Mouse (Mus musculus) embryonic facial prominence, embryonic 15.5 days (tissue): ENCODE measurements around the gene 4930595D18Rik. TPM values are rescaled to one million over a fixed set of nuclear protein-coding genes. Genes with fewer than 3 reads are reported as not detected.

Experiments
- ATAC-seq: fragments of 200-750 bp; cut with Nextera tagmentation; 2 replicates; pipeline ENCODE4 v1.8.0; 2017; ENCODE audit warnings: low read depth, moderate TSS enrichment; ENCODE audit not compliant: insufficient number of reproducible peaks, low FRiP score, low TSS enrichment
- H3K27ac ChIP-seq: fragments of 300-500 bp; sonication (generic); replicated peaks from 2 replicates; pipeline ENCODE4 v1.5.1; 2015; ENCODE audit warnings: mild to moderate bottlenecking, inconsistent platforms
- H3K27me3 ChIP-seq: fragments of 300-500 bp; sonication (generic); 2 replicates; pipeline ENCODE4 v1.6.1; 2015; ENCODE audit warnings: inconsistent platforms
- H3K36me3 ChIP-seq: fragments of 300-500 bp; sonication (generic); 2 replicates; pipeline ENCODE4 v1.6.1; 2015; ENCODE audit warnings: mild to moderate bottlenecking, inconsistent platforms
- H3K4me1 ChIP-seq: fragments of 300-500 bp; sonication (generic); 2 replicates; pipeline ENCODE4 v1.6.1; 2015; ENCODE audit warnings: inconsistent platforms
- H3K4me2 ChIP-seq: fragments of 300-500 bp; sonication (generic); replicated peaks from 2 replicates; pipeline ENCODE4 v1.6.1; 2015; ENCODE audit warnings: mild to moderate bottlenecking, inconsistent platforms
- H3K4me3 ChIP-seq: fragments of 300-500 bp; sonication (generic); replicated peaks from 2 replicates; pipeline ENCODE4 v1.5.1; 2015; ENCODE audit warnings: mild to moderate bottlenecking, inconsistent platforms
- H3K9ac ChIP-seq: fragments of 300-500 bp; sonication (generic); 2 replicates; pipeline ENCODE4 v1.6.1; 2015; ENCODE audit warnings: inconsistent platforms
- H3K9me3 ChIP-seq: fragments of 300-500 bp; sonication (generic); replicated peaks from 2 replicates; pipeline ENCODE4 v1.6.1; 2016; ENCODE audit warnings: inconsistent platforms
- WGBS: fragments of 180-500 bp; shearing (Covaris S2); methylation state at CpG from one replicate; pipeline ENCODE4 v1.1.7; 2015; 5-methylcytosine and 5-hydroxymethylcytosine counted together
- polyA plus RNA-seq: library from polyadenylated mRNA; unstranded; fragments of >200 nt; fragmentation: Nextera tagmentation; extraction: Ambion mirVana; gene quantifications from 2 replicates; pipeline ENCODE4 v1.2.1, GENCODE M21; 2015

Gene 4930595D18Rik
- polyA plus RNA-seq, 1 experiment from 2014 or later, result not detected

DNA sequence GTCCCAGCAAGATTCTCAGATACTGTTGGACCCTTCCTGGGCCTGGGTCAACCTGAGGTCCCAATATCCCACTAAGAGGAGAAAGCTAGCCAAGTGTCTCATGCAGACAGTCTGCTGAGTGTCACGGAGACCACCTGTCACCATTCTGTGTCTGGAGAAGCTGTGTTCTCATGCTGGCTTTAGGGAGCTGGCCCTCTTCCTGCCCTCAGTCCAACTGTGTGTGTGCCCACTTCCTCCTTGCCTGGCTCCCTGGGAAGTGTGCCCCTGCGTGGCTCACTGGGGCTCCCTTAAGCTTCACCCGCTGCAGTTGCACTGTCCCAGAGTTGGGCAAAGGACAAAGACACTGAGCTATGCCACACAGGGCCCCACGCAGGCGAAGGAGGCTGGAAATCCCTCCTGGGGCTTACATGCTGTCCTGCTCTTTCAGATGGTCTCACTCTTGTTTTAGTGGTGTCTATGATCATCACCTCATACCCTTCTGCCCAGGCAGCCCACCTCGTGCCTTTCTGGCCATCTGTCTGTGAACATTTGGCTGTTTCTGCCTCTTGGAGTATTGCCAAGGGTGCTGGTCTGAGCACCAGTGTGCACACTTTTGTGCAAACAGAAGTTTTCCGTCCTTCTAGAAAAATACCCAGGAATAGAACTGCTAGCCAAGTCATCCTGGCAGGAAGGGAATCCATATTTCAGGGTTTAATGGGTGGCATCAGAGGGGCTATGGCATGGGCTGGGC is 31.1 kb downstream of the 4930595D18Rik start:
- H3K36me3 ChIP-seq, result no peaks in the 10 kb centered on the region
- no peak overlapping the region for H3K4me2 ChIP-seq
- no peak for ATAC-seq
- no peak overlapping the region for H3K4me3 ChIP-seq
- H3K9me3 ChIP-seq, result no peaks in the 10 kb centered on the region
- H3K27ac ChIP-seq, result no peak overlapping the region
- H3K9ac ChIP-seq, result no peak overlapping the region
- H3K4me1 ChIP-seq, result peaks cover 12% of the 10 kb centered on the region; the same call in 1 of the 2 replicates
- no peaks in the 10 kb centered on the region for H3K27me3 ChIP-seq
- WGBS, result 74% methylated on average over 7 of the region's 7 CpGs

DNA sequence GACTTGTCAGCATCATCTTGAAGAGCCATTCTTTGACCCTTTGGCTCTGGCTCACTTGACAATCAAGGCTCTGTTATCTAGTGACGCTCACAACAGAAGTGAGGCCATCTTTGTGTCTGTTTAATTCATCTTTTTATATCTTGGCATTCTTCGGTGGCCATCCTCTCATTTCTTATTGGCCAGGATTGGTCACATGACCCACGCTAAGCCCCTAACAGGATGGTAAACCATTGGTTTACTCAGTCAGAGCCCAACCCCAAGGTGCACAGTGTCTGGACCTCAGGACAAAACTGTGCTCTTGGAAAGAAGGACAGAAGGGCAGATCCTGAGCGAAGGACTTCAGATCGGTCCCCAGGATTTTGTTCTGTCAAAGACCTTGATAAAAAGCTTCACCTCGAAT is 31.7 kb downstream of the 4930595D18Rik start:
- no peaks in the 10 kb centered on the region for H3K36me3 ChIP-seq

DNA sequence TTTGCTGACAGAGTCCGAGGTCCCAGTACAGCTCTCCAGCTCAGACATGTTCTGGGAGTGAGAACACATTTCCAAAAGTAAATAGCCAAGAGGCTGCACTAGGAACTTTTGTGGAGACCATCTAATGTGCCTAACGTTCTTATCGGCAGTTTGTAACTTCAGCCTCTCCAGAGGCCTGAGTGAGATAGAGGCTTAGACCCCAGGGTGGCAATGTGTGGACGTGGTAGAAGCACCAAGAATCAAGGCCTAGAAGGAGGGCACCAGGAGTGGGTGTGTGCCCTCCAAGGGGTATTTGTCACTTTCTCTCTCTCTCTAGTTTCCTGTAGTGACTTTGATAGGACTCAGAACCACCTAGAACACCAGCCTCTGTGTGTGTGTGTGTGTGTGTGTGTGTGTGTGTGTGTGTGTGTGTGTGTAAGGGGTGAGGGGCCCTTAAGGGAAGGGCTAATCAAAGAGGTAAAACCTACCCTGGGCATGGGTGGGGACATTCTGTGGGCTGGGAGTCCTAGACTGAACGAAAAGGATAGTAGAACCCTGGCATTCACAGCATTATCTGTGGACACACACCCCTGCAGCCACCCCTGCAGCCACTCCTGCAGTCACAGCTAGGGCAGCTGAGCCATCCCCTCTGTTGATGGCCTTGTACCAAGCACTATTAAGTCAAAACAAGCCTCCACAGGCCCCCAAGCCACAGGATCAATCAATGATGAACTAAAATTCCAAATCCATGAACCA is 32.7 kb downstream of the 4930595D18Rik start:
- Histone ChIP-seq H3K27me3 (no peaks in the 10 kb centered on the region), H3K4me1 (peaks cover 12% of the 10 kb centered on the region; the same call in 1 of the 2 replicates), H3K4me3 (no peak overlapping the region), H3K36me3 (no peaks in the 10 kb centered on the region), H3K4me2 (no peak overlapping the region), H3K27ac (no peak overlapping the region), H3K9ac (no peak overlapping the region), H3K9me3 (no peaks in the 10 kb centered on the region)
- ATAC-seq, result no peak
- whole genome bisulfite sequencing, result 81% methylated on average over 5 of the region's 5 CpGs

More for the DNA sequence above, 31.7 kb downstream of the 4930595D18Rik start:
- no peak overlapping the region for H3K4me2 ChIP-seq
- H3K27ac ChIP-seq, result no peak overlapping the region
- H3K9ac ChIP-seq, result no peak overlapping the region
- WGBS, result 81% methylated on average over 6 of the region's 6 CpGs
- no peak for ATAC-seq
- peaks cover 12% of the 10 kb centered on the region; the same call in 1 of the 2 replicates for H3K4me1 ChIP-seq
- H3K9me3 ChIP-seq, result no peaks in the 10 kb centered on the region
- H3K4me3 ChIP-seq, result no peak overlapping the region
- H3K27me3 ChIP-seq, result no peaks in the 10 kb centered on the region

DNA sequence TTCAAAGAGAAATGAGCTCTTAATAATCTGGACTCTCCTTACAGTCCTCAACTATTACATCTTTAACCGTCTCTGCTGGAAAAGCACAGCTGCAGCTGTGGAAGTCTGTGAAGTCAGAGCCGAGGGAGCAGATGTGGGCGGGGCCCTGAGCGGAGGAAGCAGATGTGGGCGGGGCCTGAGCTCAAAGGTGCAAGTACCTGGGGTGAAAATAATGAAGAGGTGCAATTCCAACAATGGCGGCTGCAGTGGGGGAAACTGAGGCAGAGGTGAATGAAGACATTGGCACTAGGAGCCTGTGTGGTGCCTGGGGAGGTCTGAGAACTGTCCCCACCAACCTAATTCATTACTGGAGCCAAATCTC is 34.1 kb downstream of the 4930595D18Rik start:
- H3K4me2 ChIP-seq, result no peak overlapping the region
- 13% methylated on average over 6 of the region's 6 CpGs for WGBS
- H3K9me3 ChIP-seq, result no peaks in the 10 kb centered on the region
- no peaks in the 10 kb centered on the region for H3K27me3 ChIP-seq
- H3K9ac ChIP-seq, result no peak overlapping the region
- H3K4me1 ChIP-seq, result peaks cover 16% of the 10 kb centered on the region
- H3K4me3 ChIP-seq, result no peak overlapping the region
- no peak for ATAC-seq
- H3K36me3 ChIP-seq, result no peaks in the 10 kb centered on the region
- H3K27ac ChIP-seq, result no peak overlapping the region

DNA sequence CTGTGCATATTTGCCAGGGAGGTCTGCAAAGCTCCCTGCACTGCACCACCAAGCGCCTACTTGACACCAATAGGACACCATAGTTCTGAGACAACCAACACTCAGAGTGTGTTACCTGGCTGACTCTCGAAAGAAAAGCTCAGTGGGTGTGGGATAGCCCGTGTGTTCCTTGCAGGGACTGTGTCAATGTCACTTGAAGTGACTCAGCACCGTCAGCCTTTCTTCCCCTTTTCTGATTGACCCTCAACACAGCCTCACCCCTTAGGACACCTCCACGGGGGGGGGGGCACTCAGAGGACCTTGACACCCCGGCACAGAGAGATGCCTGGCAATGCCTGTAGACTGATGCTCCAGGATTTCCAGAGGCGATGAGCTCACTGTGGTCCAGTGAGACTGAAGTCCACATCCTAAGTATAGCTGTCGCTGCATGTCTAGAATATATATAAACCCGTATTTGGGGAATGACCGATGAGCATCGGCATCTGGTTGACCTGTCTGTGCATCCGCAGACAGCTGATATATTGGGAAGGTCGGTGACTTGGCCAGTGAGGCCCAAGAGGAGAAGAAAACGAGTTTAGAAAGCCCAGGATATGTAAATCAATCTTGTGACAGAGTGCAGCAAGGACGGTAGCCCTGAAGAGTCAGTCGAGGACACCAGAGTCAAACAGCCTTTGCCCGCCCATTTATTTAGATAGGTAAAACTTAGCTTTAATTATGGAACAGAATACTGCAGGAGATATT is 34.6 kb downstream of the 4930595D18Rik start:
- 66% methylated on average over 17 of the region's 17 CpGs for WGBS
- no peak overlapping the region for H3K9ac ChIP-seq
- ATAC-seq, result no peak
- H3K27me3 ChIP-seq, result no peaks in the 10 kb centered on the region
- H3K36me3 ChIP-seq, result no peaks in the 10 kb centered on the region
- H3K4me3 ChIP-seq, result no peak overlapping the region
- H3K4me1 ChIP-seq, result peaks cover 21% of the 10 kb centered on the region
- H3K9me3 ChIP-seq, result no peaks in the 10 kb centered on the region
- no peak overlapping the region for H3K27ac ChIP-seq
- no peak overlapping the region for H3K4me2 ChIP-seq

DNA sequence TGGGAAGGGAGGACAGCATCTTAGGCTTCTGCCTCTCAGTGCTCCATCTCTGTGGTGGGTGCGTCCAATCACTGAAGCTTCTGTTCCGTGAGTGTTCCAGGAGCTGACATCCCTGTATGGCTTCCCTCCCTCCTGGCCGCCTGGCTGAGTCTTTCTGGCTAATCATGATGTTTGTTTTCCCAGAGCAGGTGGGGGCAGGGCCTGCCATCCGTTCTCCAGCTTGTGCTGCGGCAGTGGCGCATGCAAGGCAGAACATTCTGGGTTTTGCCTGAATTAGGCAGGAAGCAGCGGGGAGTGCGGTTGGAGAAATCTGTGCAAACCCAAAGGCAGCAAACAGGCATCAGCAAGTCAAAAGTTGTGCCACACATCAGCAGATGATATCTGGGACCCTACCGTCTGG is 39.0 kb downstream of the 4930595D18Rik start:
- ATAC-seq, result no peak
- H3K27ac ChIP-seq, result no peak overlapping the region
- H3K27me3 ChIP-seq, result no peaks in the 10 kb centered on the region
- 33% methylated on average over 9 of the region's 9 CpGs for WGBS
- no peaks in the 10 kb centered on the region for H3K36me3 ChIP-seq
- no peaks in the 10 kb centered on the region for H3K9me3 ChIP-seq
- no peak overlapping the region for H3K9ac ChIP-seq
- H3K4me1 ChIP-seq, result peaks cover 32% of the 10 kb centered on the region
- H3K4me3 ChIP-seq, result no peak overlapping the region
- no peak overlapping the region for H3K4me2 ChIP-seq

DNA sequence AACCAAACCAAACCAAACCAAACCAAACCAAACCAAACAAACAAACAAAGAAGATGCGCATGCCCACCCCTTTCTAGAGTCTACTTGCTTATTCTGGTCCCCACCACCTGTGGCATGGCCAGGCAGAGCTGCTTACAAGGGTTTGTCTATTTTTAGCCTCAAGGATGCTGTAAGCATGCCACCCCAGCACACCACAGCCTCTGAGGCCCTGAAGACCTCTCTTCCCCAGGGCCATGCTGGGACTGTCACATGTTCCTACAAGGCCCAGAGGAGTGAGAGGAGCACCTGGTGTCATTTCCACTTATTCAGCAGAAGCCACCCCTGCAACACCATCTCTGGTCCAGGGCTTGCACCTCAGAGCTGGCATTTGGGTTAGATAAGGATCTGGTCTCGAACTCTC is 39.7 kb downstream of the 4930595D18Rik start:
- Histone ChIP-seq H3K27me3 (no peaks in the 10 kb centered on the region), H3K9me3 (no peaks in the 10 kb centered on the region), H3K4me2 (no peak overlapping the region), H3K9ac (no peak overlapping the region), H3K36me3 (no peaks in the 10 kb centered on the region), H3K4me3 (no peak overlapping the region), H3K4me1 (peaks cover 27% of the 10 kb centered on the region), H3K27ac (no peak overlapping the region)
- no peak for ATAC-seq
- 89% methylated on average over 2 of the region's 2 CpGs for WGBS

DNA sequence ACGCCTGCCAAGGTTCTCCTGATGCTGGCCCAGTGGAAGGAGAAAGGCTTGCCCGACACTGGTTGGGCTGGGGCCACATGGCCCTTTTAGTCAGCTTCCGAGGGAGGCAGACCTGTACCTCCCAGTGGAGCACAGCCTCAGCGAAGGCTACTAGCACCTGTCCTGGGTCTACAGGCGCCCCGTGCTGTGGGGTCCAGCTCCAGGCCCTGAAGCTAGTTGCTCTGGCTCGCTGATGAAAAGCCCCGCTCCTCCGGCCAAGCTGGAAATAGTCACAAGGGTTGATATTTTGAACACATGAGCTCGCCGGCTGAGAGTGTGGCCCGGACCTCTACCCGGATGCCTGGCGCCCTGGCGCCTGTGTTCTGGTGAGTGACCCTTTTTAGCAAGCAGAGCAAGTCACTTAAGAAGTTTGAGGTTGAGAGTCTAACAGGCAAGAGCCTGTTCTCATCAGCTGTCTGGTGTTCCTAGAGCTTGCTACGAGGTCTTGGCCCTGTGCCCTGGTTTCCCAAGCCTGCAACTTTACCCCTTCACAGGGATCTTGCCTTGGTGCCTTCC is 40.7 kb downstream of the 4930595D18Rik start:
- WGBS, result 65% methylated on average over 16 of the region's 16 CpGs
- Histone ChIP-seq H3K4me2 (0 out of 2 replicates have a peak overlapping the region, but pooled peaks have one; percentile 27), H3K9ac (no peak overlapping the region)

DNA sequence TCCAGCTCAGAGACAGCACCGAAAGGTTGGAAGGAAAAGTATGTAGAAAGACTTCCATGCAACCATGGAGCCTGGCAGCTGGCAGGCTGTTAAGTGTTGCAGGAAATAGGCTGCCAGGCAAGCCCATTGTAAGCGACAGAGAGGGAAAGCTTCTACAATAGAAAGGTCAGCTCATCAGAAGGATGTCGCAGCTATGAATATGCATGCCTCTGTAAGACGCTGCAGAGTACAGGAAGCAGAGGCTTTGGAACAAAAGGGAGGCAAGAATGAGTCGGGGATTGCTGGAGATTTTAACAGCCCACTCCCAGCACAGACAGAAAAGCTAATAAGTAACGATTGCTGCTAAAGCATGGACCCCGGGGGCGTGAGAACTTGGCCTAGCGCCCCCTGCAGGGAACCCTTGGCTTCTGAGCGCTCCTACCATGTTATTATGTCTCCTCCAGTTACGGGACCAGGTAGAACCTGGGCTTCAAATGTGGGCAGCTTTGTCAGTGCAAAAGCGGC is 41.2 kb downstream of the 4930595D18Rik start:
- Histone ChIP-seq H3K4me3 (no peak overlapping the region), H3K27ac (peak overlapping the region; percentile 44), H3K4me1 (peaks cover 27% of the 10 kb centered on the region), H3K9me3 (no peaks in the 10 kb centered on the region), H3K9ac (no peak overlapping the region), H3K36me3 (no peaks in the 10 kb centered on the region), H3K27me3 (no peaks in the 10 kb centered on the region), H3K4me2 (0 out of 2 replicates have a peak overlapping the region, but pooled peaks have one; percentile 27)
- no peak for ATAC-seq
- 21% methylated on average over 12 of the region's 12 CpGs for WGBS

More for the DNA sequence above, 40.7 kb downstream of the 4930595D18Rik start:
- Histone ChIP-seq H3K4me1 (peaks cover 27% of the 10 kb centered on the region), H3K27ac (peak overlapping the region; percentile 44), H3K9me3 (no peaks in the 10 kb centered on the region), H3K27me3 (no peaks in the 10 kb centered on the region), H3K4me3 (no peak overlapping the region), H3K36me3 (no peaks in the 10 kb centered on the region)
- peak; percentile 27; the same call in 1 of the 2 replicates for ATAC-seq

DNA sequence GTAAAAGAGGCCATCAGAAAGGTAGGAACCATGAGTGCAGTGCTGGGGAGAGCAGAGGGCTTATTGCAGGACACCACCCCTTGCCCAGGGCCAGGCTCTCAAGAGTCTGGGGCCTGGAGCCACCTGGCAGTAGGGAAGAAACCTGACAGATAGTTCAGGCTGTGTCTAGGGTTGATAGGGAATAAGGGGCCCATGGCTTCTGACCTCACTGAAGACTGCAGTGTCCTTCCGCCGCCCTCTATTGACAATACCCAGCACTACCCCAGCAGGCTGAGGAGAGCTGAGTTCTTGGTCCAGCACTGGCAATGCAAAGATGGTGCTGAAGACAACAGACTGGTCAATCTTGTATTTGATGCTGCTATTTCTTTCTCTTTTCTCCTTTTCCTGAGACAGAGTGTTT is 47.2 kb downstream of the 4930595D18Rik start:
- H3K36me3 ChIP-seq, result no peaks in the 10 kb centered on the region
- no peak overlapping the region for H3K9ac ChIP-seq
- 69% methylated on average over 2 of the region's 2 CpGs for WGBS
- peaks cover 12% of the 10 kb centered on the region; the same call in 1 of the 2 replicates for H3K4me1 ChIP-seq
- no peaks in the 10 kb centered on the region for H3K9me3 ChIP-seq
- no peak for ATAC-seq
- H3K27me3 ChIP-seq, result no peaks in the 10 kb centered on the region
- no peak overlapping the region for H3K4me3 ChIP-seq
- H3K27ac ChIP-seq, result no peak overlapping the region
- no peak overlapping the region for H3K4me2 ChIP-seq

DNA sequence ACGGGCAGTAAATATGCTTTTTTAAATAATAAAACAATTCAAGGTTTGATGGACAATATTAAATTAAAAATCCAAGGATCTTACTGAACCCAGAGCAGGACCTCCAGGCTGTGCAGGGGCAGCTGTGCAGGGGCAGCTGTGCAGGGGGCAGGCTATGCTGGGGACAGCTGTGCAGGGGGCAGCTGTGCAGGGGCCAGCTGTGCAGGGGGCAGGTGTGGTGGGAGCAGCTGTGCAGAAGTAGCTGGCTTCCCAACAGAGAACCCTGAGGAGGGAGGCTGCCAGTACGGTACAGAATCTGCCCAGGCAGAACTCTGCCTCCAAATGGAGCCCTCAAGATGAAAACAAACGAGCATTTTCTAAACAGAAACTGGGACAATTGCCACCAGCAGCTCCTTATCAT is 48.3 kb downstream of the 4930595D18Rik start:
- peak; percentile 76; the same call in 1 of the 2 replicates for ATAC-seq
- Histone ChIP-seq H3K9me3 (no peaks in the 10 kb centered on the region), H3K4me1 (peaks cover 12% of the 10 kb centered on the region; the same call in 1 of the 2 replicates), H3K4me3 (no peak overlapping the region), H3K27me3 (no peaks in the 10 kb centered on the region), H3K9ac (no peak overlapping the region), H3K4me2 (no peak overlapping the region), H3K27ac (no peak overlapping the region), H3K36me3 (no peaks in the 10 kb centered on the region)
- WGBS, result 58% methylated on average over 3 of the region's 3 CpGs
